Mouse (Mus musculus): ENCODE data around the gene Hps5. TPM values are rescaled to one million over a fixed set of nuclear protein-coding genes. Genes with fewer than 3 reads are reported as not detected.
A peak's percentile ranks its signal among the peaks of the same experiment; 100 is the strongest.

Gene Hps5
- total and polyA plus RNA-seq, 3 experiments, result 17.8 to 26.0 (median 20.8) TPM

- no peak for DNase-seq (ENCODE audit: extremely low read depth)
- in situ Hi-C loops (cut with MboI; ENCODE audit: low pct_ligation_motif_present, low pct_unique_long_range_greater_than_20kb, low sequenced_read_pairs), result no loop called here
- Histone ChIP-seq H3K27ac (ENCODE audit: insufficient read depth, low read depth) (no peak overlapping the region), H3K27me3 (replicated peaks) (no peaks in the 10 kb centered on the region), H3K4me2 (ENCODE audit: insufficient read depth, low read depth, poor library complexity, severe bottlenecking) (no peak overlapping the region), H3K36me3 (replicated peaks in 1 of 2; ENCODE audit: control insufficient read depth in 1 of 2, insufficient read depth in 1 of 2, low read length in 1 of 2) (peaks cover 0 to 4% of the 10 kb centered on the region in 2 experiments), H3K9ac (ENCODE audit: insufficient read depth, low read depth) (no peak overlapping the region), H3K79me2 (replicated peaks; ENCODE audit: control insufficient read depth, extremely low read depth, insufficient read depth, poor library complexity, severe bottlenecking) (no peaks in the 10 kb centered on the region), H3K9me3 (replicated peaks; ENCODE audit: low read length) (no peaks in the 10 kb centered on the region), H3K4me1 (ENCODE audit: control insufficient read depth in 1 of 2, insufficient read depth in 2 of 2) (peaks cover 5 to 33% of the 10 kb centered on the region in 2 experiments; a peak in 3 of 4 replicates), H3K4me3 (replicated peaks in 1 of 3; ENCODE audit: low read depth in 2 of 3, low read length in 2 of 3, poor library complexity in 1 of 3) (no peak overlapping the region)
- TF ChIP-seq CTCF (conservative IDR thresholded peaks at IDR 0.05 in 1 of 2, IDR thresholded peaks at IDR 0.05 in 1 of 2; ENCODE audit: low read depth in 2 of 2, low read length in 2 of 2), result no peak
- no peak for TF ChIP-seq ZC3H11A (IDR thresholded peaks at IDR 0.05; ENCODE audit: low read depth, low read length)
- TF ChIP-seq NELFE (IDR thresholded peaks at IDR 0.05; ENCODE audit: low read depth, low read length), result no peak
- no peak for TF ChIP-seq NRF1 (IDR thresholded peaks at IDR 0.05; ENCODE audit: low read depth, low read length)
- no peak for TF ChIP-seq CHD1 (IDR thresholded peaks at IDR 0.05; ENCODE audit: low read depth, low read length)
- TF ChIP-seq GABPA (IDR thresholded peaks at IDR 0.05; ENCODE audit: insufficient replicate concordance, low read depth, low read length), result no peak
- TF ChIP-seq USF1 (IDR thresholded peaks at IDR 0.05; ENCODE audit: low read depth, low read length), result no peak
- no peak for TF ChIP-seq JUND (conservative IDR thresholded peaks at IDR 0.05; ENCODE audit: low read depth, low read length)
- no peak for TF ChIP-seq USF2 (conservative IDR thresholded peaks at IDR 0.05; ENCODE audit: low read depth, low read length)
- no peak for TF ChIP-seq MAZ (IDR thresholded peaks at IDR 0.05; ENCODE audit: low read depth, low read length)
- TF ChIP-seq HCFC1 (IDR thresholded peaks at IDR 0.05; ENCODE audit: low read depth, low read length), result no peak
- no peak for TF ChIP-seq SMC3 (IDR thresholded peaks at IDR 0.05; ENCODE audit: low read depth, low read length)
- dilution Hi-C loops (cut with MboI; ENCODE audit: extremely low pct_ligation_motif_present, extremely low pct_unique_long_range_greater_than_20kb, low sequenced_read_pairs), result no loop called here
These were observed 43.6 kb upstream of the Hps5 start for GRCm38 (mm10) chr7:46839446-46839845.

GRCm38 (mm10) chr7:46838891-46839302 lies 43.0 kb upstream of the Hps5 start:
- Histone ChIP-seq H3K79me2 (replicated peaks; ENCODE audit: control insufficient read depth, extremely low read depth, insufficient read depth, poor library complexity, severe bottlenecking) (no peaks in the 10 kb centered on the region), H3K36me3 (replicated peaks in 1 of 2; ENCODE audit: control insufficient read depth in 1 of 2, insufficient read depth in 1 of 2, low read length in 1 of 2) (peaks cover 0 to 4% of the 10 kb centered on the region in 2 experiments), H3K27ac (ENCODE audit: insufficient read depth, low read depth) (no peak overlapping the region), H3K9ac (ENCODE audit: insufficient read depth, low read depth) (no peak overlapping the region), H3K27me3 (replicated peaks) (no peaks in the 10 kb centered on the region), H3K9me3 (replicated peaks; ENCODE audit: low read length) (no peaks in the 10 kb centered on the region), H3K4me2 (ENCODE audit: insufficient read depth, low read depth, poor library complexity, severe bottlenecking) (peak overlapping the region; percentile 54), H3K4me3 (replicated peaks in 1 of 3; ENCODE audit: low read depth in 2 of 3, low read length in 2 of 3, poor library complexity in 1 of 3) (no peak overlapping the region), H3K4me1 (ENCODE audit: control insufficient read depth in 1 of 2, insufficient read depth in 2 of 2) (peaks cover 5 to 30% of the 10 kb centered on the region in 2 experiments; a peak in 3 of 4 replicates)
- TF ChIP-seq EP300 (IDR thresholded peaks at IDR 0.05; ENCODE audit: low read length) (no peak), POLR2A (IDR thresholded peaks at IDR 0.05; ENCODE audit: low read depth, low read length) (0 out of 2 replicates have a peak, but pooled peaks have one; percentile 17)
- DNase-seq (ENCODE audit: extremely low read depth), result peak; percentile 46
- in situ Hi-C loops (cut with MboI; ENCODE audit: low pct_ligation_motif_present, low pct_unique_long_range_greater_than_20kb, low sequenced_read_pairs) (no loop called here), dilution Hi-C loops (cut with MboI; ENCODE audit: extremely low pct_ligation_motif_present, extremely low pct_unique_long_range_greater_than_20kb, low sequenced_read_pairs) (no loop called here)

DNA sequence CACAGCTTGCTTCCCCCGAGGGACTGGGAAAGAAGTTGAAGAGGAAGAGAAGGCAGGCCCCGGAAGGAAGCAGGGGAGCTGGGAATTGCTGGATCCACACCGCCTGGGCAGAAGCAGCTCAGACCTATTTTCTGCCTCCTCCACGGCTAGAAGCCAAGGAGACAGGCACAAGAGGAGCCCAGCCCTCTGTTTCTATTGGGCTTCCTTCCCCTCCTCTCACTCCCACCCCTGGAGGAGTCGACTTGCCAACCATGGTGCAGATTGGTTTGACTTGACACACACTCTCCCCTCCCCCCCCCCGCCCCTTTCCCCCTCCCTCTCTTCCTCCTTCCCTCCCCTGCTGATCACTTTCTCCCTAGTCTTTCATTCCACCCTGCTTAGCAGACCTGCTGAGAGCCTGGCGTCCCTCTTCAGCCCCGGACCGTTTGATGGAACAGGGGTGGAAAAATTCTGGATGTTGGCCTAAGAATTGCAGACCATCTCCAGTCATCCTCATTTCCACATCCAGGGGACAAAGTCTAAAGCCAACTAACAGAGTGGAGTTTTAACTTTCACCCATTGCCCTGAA lies 42.3 kb upstream of the Hps5 start:
- dilution Hi-C loops (cut with MboI; ENCODE audit: extremely low pct_ligation_motif_present, extremely low pct_unique_long_range_greater_than_20kb, low sequenced_read_pairs) (no loop called here), in situ Hi-C loops (cut with MboI; ENCODE audit: low pct_ligation_motif_present, low pct_unique_long_range_greater_than_20kb, low sequenced_read_pairs) (no loop called here)
- Histone ChIP-seq H3K9ac (ENCODE audit: insufficient read depth, low read depth) (no peak overlapping the region), H3K4me1 (ENCODE audit: control insufficient read depth in 1 of 2, insufficient read depth in 2 of 2) (peaks cover 5 to 32% of the 10 kb centered on the region in 2 experiments; a peak in 3 of 4 replicates), H3K9me3 (replicated peaks; ENCODE audit: low read length) (no peaks in the 10 kb centered on the region), H3K27me3 (replicated peaks) (no peaks in the 10 kb centered on the region), H3K4me3 (replicated peaks in 1 of 3; ENCODE audit: low read depth in 2 of 3, low read length in 2 of 3, poor library complexity in 1 of 3) (no peak overlapping the region), H3K36me3 (replicated peaks in 1 of 2; ENCODE audit: control insufficient read depth in 1 of 2, insufficient read depth in 1 of 2, low read length in 1 of 2) (no peaks in the 10 kb centered on the region), H3K4me2 (ENCODE audit: insufficient read depth, low read depth, poor library complexity, severe bottlenecking) (no peak overlapping the region), H3K27ac (ENCODE audit: insufficient read depth, low read depth) (no peak overlapping the region), H3K79me2 (replicated peaks; ENCODE audit: control insufficient read depth, extremely low read depth, insufficient read depth, poor library complexity, severe bottlenecking) (no peaks in the 10 kb centered on the region)
- no peak for DNase-seq (ENCODE audit: extremely low read depth)
- TF ChIP-seq POLR2AphosphoS2 (IDR thresholded peaks at IDR 0.05; ENCODE audit: low read depth, low read length), result no peak
